Mouse (Mus musculus): ENCODE data around the gene Slc6a13.

Slc6a13 gene

GRCm38 (mm10) chr6:121376159-121376558 is 76.1 kb downstream of the Slc6a13 start:
- no peak for DNase-seq (ENCODE audit: low spot score in 2 of 2)

- DNase-seq (ENCODE audit: low spot score in 2 of 2) = no peak
Measured at GRCm38 (mm10) chr6:121378256-121378655, 78.2 kb downstream of the Slc6a13 start.

- DNase-seq (ENCODE audit: low spot score in 2 of 2) = no peak
Measured at GRCm38 (mm10) chr6:121380576-121380975, 80.5 kb downstream of the Slc6a13 start.

GRCm38 (mm10) chr6:121382071-121382470 is 82.0 kb downstream of the Slc6a13 start:
- DNase-seq (ENCODE audit: low spot score in 2 of 2) = no peak

- no peak for DNase-seq (ENCODE audit: low spot score in 2 of 2)
Measured at GRCm38 (mm10) chr6:121385397-121385796, 85.4 kb downstream of the Slc6a13 start.
